Mouse (Mus musculus) stomach, postnatal 0 days (tissue): ENCODE results near the gene Ptpn7.

ENCODE experiments used
- CTCF ChIP-seq: IDR thresholded peaks from 2 replicates; pipeline ENCODE4 v1.5.1; 2016; ENCODE audit warnings: antibody characterized with exemption, low read depth, mild to moderate bottlenecking, moderate library complexity
- EP300 ChIP-seq: optimal IDR thresholded peaks from 2 replicates; pipeline ENCODE3; 2016; ENCODE audit warnings: antibody characterized with exemption

DNA sequence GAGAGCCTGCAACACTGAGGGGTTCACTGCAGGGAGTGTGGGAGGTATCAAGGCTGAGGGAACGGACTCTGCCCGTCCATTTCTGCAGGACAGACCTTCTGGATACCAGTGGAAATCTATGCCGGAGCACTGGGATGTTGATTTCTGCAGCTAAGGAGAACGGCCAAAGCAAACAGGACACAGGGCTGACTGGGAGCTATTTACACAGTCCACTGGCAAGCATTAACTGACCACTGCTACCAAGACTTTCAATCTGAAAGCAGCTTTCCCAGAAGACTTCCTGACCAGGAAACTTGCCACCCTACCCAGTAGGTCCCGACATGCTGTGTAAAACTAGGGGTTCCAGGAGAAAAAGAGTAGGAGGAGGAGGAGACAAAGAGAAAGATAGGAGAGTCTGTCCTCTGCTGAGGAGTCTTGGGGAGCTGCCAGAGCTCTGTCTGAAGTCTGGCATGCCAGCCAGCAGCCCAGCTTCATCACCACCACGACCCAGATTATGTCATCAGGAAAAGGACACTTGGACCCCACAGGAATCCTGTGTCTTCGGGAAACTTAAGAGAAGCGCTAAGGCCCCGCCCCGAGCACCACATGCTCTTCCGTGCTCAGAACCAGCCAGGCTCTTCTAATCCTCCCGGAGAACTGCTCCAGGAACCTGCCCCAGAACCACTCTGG, 37.2 kb downstream of the Ptpn7 start:
- TF ChIP-seq EP300 (no peak), CTCF (no peak)
